Mouse (Mus musculus) midbrain, embryonic 15.5 days (tissue): Measurements from ENCODE around the gene Gm16434. TPM values are rescaled to one million over a fixed set of nuclear protein-coding genes. Genes with fewer than 3 reads are reported as not detected.
"Not testable (repeated sequence)": the region's sequence is repeated elsewhere in the genome, so short reads cannot be mapped to it uniquely, and the experiment has no call there.

ENCODE experiments used
- ATAC-seq: fragments of 200-750 bp; cut with Nextera tagmentation; replicated peaks from 2 replicates; pipeline ENCODE4 v1.8.0; 2017; ENCODE audit warnings: moderate TSS enrichment
- H3K27ac ChIP-seq: fragments of 300-500 bp; sonication (generic); 2 replicates; pipeline ENCODE4 v1.5.1; 2015; ENCODE audit warnings: mild to moderate bottlenecking, inconsistent platforms
- H3K27me3 ChIP-seq: fragments of 300-500 bp; sonication (generic); replicated peaks from 2 replicates; pipeline ENCODE4 v1.6.1; 2015; ENCODE audit warnings: inconsistent platforms
- H3K36me3 ChIP-seq: fragments of 300-500 bp; sonication (generic); replicated peaks from 2 replicates; pipeline ENCODE4 v1.6.1; 2015; ENCODE audit warnings: inconsistent platforms
- H3K4me1 ChIP-seq: fragments of 300-500 bp; sonication (generic); 2 replicates; pipeline ENCODE4 v1.6.1; 2015; ENCODE audit warnings: inconsistent platforms
- H3K4me2 ChIP-seq: fragments of 300-500 bp; sonication (generic); 2 replicates; pipeline ENCODE4 v1.6.1; 2015; ENCODE audit warnings: inconsistent platforms, mild to moderate bottlenecking, moderate library complexity
- H3K4me3 ChIP-seq: fragments of 300-500 bp; sonication (generic); 2 replicates; pipeline ENCODE4 v1.5.1; 2015; ENCODE audit warnings: mild to moderate bottlenecking, inconsistent platforms
- H3K9ac ChIP-seq: fragments of 300-500 bp; sonication (generic); 2 replicates; pipeline ENCODE4 v1.6.1; 2015; ENCODE audit warnings: mild to moderate bottlenecking, inconsistent platforms
- H3K9me3 ChIP-seq: fragments of 300-500 bp; sonication (generic); 2 replicates; pipeline ENCODE4 v1.6.1; 2016; ENCODE audit warnings: inconsistent platforms
- WGBS: fragments of 180-500 bp; shearing (Covaris S2); methylation state at CpG from one replicate; pipeline ENCODE4 v1.1.7; 2015; ENCODE audit warnings: mixed read lengths; 5-methylcytosine and 5-hydroxymethylcytosine counted together
- polyA plus RNA-seq: library from polyadenylated mRNA; unstranded; fragments of >200 nt; fragmentation: Nextera tagmentation; extraction: Ambion mirVana; gene quantifications from 2 replicates; pipeline ENCODE4 v1.2.1, GENCODE M21; 2015

The Gm16434 gene
- not detected in 2 replicates for polyA plus RNA-seq

DNA sequence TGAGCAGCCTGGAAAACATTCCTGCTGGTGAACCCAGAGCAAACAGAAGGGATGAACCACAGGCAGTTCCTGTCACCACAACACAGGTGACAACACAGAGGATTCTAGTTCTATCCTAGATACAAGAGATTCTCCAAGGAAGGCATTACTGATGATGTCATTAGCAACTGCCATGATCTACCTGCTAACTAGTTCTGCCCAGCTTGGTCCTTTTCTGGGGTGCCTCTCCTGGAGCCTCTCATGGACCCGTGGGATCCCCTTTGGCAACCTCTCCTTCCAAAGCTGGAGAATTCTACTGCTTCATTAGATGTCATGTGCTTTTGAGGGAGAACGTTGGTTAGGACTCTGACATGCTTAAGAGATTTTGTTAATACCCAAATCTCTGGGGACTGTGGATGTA is at the start of gene Gm16434:
Gm16434 (minus strand) TSS at position 101 of the 400 bp plus-strand sequence.
- not testable (repeated sequence) for H3K9me3 ChIP-seq, H3K4me3 ChIP-seq, H3K27ac ChIP-seq, H3K36me3 ChIP-seq, ATAC-seq, H3K9ac ChIP-seq, H3K4me1 ChIP-seq, H3K4me2 ChIP-seq, H3K27me3 ChIP-seq
- no CpG with 5 or more reads among the region's 2 CpGs for WGBS

- not testable (repeated sequence) for H3K4me1 ChIP-seq, H3K4me2 ChIP-seq, ATAC-seq, H3K9me3 ChIP-seq, H3K27me3 ChIP-seq, H3K4me3 ChIP-seq, H3K9ac ChIP-seq, H3K27ac ChIP-seq, H3K36me3 ChIP-seq
- under 1% methylated on average over 8 of the region's 10 CpGs for WGBS
These were observed 49.2 kb upstream of the Gm16434 start for GRCm38 (mm10) chr14:7243498-7243897.

DNA sequence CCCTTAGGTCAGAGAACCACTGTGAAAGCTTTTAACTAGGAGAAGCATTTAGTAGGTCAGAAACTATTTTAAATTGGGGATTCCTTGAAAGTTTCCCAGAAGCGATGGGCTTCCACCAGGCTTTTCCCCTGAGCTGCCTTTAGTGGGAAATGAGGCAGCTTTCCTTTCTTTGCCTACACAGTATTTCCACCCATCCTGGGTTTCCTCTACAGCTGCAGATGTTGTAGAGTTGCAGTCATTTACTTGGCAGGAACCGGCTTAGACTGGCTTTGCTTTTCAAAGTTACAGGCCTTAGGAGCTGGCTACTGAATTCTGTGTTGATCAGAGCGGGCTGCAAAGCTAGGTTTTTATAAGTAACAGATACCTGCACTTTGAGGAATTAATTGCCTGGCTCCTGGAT is 5.7 kb upstream of the Gm16434 start:
- H3K9me3 ChIP-seq, ATAC-seq, H3K9ac ChIP-seq, H3K27me3 ChIP-seq, H3K27ac ChIP-seq, H3K4me3 ChIP-seq, H3K4me1 ChIP-seq, H3K36me3 ChIP-seq, H3K4me2 ChIP-seq: not testable (repeated sequence)
- WGBS = 94% methylated on average over 2 of the region's 3 CpGs

GRCm38 (mm10) chr14:7174483-7174971 is 19.8 kb downstream of the Gm16434 start, which contains the start of gene Gm3512:
Gm3512 (minus strand) TSS chr14:7174533.
- H3K4me3 ChIP-seq, H3K4me2 ChIP-seq, H3K27me3 ChIP-seq, H3K27ac ChIP-seq, H3K4me1 ChIP-seq, H3K36me3 ChIP-seq, H3K9me3 ChIP-seq, H3K9ac ChIP-seq: not testable (repeated sequence)
- ATAC-seq = peak; percentile 87
- no CpG with 5 or more reads among the region's 37 CpGs for WGBS

Other genes with a start within 250 kb of the Gm16434 start
- gene Gm6356, start 220.7 kb downstream of the Gm16434 start, polyA plus RNA-seq = not detected in 2 replicates
- gene Gm10406, start 167.1 kb downstream of the Gm16434 start, polyA plus RNA-seq = 3.9 and 4.9 TPM in 2 replicates
- not detected in 2 replicates for gene Gm3685, start 149.6 kb downstream of the Gm16434 start, polyA plus RNA-seq
- 7.6 and 9.1 TPM in 2 replicates for gene Gm3696, start 93.9 kb downstream of the Gm16434 start, polyA plus RNA-seq
- gene Gm6676, start 69.1 kb downstream of the Gm16434 start, polyA plus RNA-seq = not detected in 2 replicates
- gene Gm3512, start 20.0 kb downstream of the Gm16434 start, polyA plus RNA-seq = 9.8 and 12.7 TPM in 2 replicates
- not detected in 2 replicates for gene Gm3727, start 70.2 kb upstream of the Gm16434 start, polyA plus RNA-seq
- gene Gm3739, start 120.5 kb upstream of the Gm16434 start, polyA plus RNA-seq = 6.3 and 6.8 TPM in 2 replicates
- gene Gm5797, start 137.9 kb upstream of the Gm16434 start, polyA plus RNA-seq = not detected in 2 replicates
- gene Gm8374, start 170.6 kb upstream of the Gm16434 start, polyA plus RNA-seq = not detected in 2 replicates